Mouse (Mus musculus) frontal cortex, postnatal 10 days (tissue): Measurements from ENCODE around the gene Lama2.

Source experiments
- DNase-seq, 2 experiments: peaks; one replicate each; pipeline ENCODE4 v3.0.0; 2022; ENCODE audit warnings: low spot score in 2 of 2, mixed read lengths in 1 of 2

The Lama2 gene

DNA sequence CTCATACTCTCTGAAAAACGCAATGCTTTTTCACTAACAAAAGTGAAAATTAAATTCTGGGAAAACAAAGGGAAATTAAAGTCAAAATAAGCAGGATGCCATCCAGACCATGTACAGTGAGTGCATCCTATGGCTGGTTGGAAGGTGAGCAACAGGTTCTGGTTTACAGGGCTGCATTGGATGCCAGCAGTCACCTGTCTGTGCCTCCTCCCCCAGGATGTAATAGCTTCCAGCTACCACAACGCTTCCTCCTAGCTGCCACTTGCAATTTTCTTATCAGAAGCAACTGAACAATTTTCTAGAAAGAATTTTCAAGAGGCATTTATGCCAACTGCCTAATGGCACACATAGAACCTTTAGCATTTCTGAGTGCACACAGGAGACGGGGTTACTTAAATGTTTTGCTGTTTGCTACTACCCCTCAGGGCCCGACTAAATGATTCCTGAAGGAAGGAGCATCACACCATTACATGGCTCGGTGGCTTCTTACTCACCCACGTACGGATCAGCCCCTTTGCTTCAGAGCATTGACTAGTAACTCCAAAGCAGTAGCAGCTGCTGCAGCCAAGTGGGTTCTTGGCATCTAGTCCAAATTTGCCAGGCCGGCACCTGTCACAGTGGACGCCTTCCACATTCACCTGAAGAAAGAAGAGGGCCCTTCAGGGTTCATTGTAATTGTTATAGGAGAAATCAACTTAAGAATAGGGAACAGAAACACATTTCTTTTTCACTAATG lies 430.8 kb downstream of the Lama2 start:
- no peak for DNase-seq

DNA sequence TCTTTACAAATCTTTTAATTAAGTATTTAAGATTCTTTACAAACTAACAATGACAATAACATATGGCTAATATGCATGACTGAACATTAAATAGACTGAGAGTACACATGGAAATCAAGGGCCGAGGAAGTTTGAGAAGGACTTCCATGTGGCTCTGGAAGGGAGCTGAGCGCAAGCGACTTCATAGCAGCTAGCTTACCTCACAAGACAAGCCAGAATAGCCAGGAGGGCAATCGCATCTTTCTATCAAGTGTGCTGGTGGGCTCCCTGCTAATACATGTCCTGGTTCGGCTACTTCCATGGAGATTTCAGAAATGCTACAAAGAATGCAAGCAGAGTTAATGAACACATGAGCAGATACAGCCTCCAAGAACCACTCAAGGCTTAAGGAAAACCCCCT lies 435.4 kb downstream of the Lama2 start:
- no peak for DNase-seq

DNA sequence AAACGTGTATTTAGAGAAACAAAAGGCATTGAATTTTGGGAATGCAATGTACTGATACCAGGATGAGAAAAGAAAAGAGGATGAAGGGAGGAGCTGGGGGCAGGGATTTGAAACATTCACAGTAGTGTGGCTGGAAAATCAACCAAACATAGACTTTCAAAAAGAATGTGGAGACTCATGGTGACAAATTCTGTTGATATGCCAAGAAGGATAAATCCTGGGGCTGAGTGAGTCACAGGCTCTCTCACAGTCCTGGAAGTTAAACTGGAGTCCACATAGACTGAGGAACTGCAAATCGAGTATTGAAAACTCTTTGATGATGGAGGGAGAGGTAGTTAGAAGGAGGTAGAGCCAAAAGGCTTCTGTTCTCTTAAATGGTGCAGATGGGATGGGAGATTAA lies 445.3 kb downstream of the Lama2 start:
- no peak for DNase-seq

DNA sequence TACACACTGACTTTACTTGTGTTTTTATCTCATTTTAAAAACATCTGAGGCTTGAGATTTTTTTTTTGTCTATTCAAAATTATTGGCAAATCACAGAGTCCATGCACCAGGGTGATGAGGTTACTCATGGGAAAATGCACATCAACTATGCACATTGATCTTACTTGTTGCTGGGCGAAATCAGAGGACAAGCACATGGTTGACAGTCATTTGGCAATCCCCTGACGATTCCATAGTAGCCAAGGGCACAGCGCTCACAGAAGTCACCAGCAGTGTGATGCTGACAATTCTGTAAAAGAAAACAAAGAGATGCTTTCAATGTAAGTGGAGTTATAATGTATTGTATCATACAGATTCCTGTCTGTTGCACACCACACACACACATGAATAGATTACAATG lies 454.8 kb downstream of the Lama2 start:
- no peak for DNase-seq

DNA sequence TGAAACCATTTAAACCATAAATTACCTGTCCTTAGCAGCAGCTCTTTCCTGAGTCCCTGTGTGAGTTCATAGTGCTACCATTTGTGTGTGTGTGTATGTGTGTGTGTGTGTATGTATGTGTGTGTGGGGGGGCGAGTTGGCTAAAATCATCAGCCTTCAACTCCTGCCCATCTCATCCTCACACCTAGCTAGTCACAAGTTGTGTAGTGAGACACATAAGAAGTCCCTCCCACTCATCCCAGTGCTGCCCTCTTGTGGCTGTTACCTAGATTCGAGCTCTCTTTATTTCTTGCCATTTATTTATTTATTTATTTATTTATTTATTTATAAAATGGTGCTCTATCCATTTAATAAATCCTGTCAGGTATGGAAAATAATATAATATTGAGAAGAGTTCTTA lies 457.2 kb downstream of the Lama2 start:
- no peak for DNase-seq

DNA sequence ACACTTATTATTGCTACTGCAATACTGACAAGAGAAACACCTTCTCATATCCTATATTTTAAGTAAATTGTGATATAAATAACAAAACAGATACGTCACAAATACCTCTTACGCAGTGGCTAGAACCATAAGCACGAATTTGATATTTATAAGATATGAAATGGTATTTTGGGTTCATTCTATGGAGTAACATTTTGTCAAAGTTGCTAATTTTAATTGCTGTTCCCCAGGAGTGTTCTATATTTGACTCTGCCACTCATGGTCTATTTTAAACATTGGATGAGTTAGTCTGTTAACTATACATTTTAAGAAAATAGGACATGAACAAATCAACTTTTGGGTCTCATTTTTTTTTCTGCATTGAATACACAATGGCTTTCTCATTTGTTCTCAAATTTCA lies 469.3 kb downstream of the Lama2 start:
- no peak for DNase-seq

DNA sequence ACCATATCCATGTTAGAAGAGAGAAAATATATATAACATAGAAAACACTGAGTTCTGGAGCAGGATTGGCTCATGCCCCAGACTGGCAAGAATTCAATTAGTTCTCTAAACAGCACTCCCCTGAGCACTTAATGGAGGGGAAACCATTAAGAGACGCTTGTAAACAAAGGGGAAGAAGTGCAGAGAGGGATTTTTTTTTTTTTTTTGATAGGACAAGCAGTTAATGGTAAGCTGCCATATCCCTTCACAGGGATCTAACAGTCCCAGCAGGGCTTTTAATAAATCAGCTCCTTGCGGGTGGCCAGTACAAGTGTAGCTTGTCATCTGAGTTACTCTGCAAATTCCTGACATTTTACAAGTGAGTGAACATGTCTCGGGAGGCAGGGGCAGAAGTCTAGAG lies 479.1 kb downstream of the Lama2 start:
- no peak for DNase-seq

DNA sequence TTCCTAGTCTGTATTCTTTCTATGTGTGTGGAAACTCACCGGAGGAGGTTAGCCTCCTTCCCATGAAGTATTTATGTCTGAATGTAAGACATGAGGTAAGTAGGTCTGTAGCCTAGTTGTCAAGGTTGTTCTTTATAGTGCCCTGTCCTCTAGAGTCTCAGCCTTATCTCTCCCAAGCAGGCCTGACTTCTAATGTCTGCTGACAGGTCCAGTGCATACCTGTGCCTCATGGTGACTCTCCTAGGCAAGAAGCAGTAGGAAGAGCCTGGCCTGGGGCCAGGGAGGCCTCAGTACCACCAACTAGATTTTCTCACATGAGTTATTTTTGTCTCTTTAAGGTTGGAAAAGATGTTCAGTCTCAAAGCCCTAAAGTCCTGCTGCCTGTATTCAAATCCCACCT lies 483.8 kb downstream of the Lama2 start:
- no peak for DNase-seq

DNA sequence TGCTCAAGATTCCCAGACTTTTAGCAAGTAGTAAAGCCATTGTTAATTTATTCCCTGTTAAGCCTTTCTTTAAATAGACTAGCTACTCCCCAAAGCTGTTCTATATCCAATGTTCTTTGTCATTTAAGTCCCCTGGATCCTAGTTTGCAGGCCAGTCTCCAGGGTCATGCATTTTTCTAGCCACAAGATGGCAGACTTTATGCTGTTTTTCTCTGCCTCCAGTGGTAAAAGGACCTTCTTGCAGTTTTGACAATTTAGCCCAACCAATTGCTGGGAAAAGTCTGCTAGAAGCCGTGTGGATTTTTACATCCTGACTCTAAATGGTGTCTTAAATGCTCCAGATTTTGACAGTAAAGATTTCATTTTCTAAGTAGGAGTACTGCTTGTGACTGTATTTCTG lies 486.4 kb downstream of the Lama2 start:
- DNase-seq, result peak; percentile 46 to 60

DNA sequence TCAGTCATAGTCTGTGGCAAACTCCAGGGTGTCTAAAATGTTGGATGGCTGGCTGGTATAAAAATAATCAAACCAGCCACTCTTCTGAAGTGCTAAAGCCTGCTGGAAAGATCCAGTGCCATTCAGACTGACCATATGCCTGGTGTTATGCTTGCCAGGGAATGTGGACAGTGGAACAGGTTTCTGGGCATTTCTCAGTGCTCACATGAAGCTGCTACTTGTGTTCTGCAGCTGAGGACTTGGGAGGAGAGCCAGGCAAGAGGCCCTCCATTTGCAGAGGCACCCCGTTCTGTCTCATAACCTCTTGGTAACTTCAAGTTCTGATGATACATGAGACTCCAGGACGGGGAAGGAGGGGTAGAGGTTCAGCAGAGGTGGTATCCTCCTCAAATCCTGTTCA lies 492.1 kb downstream of the Lama2 start:
- peak in 1 of 2 experiments; percentile 10 for DNase-seq

DNA sequence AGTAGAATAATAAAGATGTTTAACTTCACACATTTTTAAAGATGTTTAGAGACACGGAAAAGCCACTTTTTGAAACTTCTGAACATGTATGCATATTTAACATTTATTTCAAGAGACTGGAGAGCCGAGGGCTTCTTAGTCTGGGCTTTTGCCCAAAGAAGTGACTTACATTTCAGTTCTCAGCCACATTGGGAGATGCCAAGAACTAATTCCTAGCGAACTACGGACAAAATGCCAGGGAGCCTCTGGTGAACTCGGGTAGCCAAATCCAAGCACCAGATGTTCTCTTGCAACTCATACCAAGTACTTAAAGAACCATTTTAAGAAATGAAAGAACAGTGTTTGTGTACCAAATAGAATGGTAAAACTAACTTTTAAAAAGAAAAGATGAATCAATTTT lies 495.8 kb downstream of the Lama2 start:
- DNase-seq, result no peak

DNA sequence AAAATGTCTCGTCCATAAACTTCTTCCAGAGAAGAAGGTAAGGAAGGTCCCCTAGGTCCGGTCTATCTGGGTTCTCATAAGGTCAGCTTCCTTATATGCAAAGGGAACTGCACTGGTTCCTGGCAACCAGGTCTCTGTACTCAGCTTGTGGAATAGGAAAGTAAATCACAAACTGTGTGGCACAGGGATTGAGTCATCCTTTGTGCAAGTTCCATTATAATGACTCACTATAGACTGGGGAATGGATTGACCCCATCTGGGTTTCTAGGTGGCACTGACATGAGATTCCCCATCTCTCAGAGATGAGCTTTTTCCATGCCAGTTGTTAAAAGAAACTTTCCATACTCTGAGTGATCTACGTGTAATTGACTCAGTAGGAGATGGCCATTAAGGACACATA lies 501.7 kb downstream of the Lama2 start:
- DNase-seq, result no peak

DNA sequence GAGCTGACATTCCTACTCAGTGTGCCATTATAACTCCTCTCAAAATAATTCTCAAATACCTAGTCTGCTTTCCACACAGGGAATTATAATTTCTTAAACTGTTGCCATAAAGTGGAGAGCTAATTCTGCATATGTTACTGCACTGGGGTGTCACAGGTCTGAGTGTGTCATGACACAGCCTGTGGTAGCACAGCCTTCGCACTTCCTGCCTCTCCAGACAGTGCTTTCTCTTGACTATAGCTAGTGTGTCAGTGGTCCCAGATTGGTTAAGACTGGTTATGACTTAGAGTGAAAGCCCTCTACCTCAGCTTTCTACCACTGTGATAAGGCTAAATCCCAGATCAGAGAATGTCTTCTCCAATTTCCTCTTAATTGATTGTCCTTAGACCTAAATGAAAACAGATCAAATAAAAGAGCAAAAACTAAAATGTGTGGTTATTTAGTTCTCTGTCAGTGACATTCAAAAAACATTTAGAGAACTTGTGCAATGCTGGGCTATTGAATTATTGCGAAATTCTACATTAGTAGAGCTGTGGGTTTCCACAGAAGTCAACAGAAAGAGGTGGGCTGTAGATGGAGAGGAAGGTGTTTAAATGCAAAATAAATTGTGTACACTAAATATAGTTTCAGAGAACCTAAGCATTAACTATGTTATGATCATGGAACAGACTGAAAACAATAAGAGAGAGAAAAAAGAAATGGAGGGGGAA lies 502.5 kb downstream of the Lama2 start:
- no peak for DNase-seq

DNA sequence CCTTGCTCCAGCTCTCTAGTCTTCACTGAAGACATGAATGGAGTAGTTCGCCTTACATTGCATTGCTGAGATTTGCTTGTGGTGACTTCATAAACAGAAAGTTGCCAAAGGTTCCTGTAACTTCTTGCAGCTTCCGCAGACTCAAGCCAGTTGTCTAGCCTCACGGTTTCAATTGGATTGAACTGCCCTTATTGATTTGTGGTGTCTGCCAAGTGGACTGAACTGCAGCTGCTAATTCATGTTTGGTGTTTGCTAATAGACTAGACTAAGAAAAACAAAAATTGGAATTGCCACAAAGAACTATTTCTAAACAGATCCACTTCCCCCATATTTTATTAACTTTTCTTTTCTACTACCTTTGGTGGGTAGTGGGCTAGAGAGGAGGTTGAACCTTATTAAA lies 505.4 kb downstream of the Lama2 start:
- no peak for DNase-seq

DNA sequence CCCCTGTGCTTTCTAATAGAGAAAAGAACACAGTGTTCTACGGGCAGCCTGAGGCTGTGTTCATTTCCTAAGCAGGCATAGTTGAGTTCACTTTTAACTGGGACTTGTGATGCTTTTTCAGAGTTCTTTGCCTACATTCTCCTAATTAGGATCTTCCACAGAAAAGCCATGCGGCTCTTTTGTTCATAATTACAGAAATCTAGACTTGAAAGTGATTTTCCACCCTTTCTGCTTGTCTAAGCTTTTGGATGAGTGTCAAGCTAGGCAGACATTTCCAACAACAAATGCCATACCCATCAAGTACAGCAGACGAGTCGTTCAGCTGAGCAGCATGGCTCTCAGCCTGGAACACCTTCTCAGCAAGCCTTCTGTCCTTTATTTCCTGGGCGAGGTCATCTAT lies 515.7 kb downstream of the Lama2 start:
- peak in 1 of 2 experiments; percentile 4 for DNase-seq

DNA sequence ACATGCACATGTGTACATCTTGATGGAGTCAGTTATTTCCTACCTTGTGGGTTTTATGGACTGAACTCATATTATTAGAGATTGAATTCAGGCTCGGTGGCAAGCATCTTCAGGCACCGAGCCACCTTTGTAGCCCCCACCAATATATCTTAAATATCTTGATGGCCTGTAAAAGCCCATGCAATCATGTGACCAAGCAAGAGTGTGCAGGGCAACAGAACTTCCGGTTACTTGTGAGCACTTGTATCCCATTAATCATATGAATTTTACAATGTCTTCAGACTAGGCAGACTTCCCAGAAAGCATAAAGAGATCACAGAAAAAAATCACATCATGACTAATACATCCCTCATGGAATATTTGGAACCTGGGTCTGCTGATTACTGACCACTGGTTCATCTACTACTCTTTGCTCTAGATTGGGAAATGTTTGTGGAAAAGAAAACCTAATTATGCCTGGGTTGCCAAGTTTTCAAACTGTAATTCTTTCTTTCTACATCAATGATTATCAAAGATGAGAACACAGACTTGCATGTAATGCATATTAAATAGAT lies 517.7 kb downstream of the Lama2 start:
- no peak for DNase-seq

DNA sequence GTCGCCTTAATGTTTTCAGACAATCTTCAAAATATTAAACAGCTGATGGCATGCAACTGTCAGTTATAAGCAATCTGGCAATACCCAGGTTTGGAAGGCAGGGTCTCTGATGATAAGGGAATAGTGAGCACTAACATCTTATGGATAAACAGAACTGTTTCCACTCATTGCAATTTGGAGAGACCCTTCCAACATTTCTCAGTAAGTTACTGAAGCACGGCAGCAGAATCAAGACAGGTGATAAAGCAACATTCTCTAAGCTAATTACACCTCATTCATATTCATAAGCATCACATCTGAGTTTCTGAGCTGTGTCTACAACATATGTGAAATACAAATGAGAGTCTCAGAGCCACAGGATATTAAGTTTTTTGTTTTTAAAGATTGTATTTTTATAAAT lies 542.4 kb downstream of the Lama2 start:
- DNase-seq, result no peak

DNA sequence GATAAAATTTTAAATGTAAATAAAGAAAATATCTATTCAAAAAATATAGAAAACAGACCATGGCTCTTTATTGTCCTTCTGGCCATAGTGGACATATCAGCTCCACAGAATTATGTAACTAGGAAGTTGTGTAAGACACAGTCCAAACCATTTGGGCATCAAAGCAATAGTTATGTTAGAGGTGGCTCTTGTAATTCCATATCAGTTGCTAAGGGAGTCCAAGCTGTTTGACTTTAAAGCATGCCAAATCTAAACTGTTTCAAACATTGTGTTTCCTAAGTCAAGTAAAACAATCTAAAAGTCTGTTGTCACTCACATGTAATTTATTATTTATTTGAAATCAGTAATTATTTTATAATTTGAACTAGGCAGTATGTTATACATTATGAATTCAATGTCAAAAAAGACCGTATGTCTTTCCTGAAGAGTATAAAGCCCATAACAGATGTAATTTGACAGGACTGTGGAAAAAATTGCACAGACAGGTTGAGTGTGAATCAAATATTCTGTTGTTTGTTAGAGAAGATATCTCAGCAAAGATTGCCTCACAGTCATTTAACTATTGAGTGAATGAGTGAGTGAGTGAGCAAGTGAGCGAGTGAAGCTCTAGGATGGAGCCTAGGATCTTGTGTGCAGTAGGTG lies 550.6 kb downstream of the Lama2 start:
- DNase-seq, result no peak

DNA sequence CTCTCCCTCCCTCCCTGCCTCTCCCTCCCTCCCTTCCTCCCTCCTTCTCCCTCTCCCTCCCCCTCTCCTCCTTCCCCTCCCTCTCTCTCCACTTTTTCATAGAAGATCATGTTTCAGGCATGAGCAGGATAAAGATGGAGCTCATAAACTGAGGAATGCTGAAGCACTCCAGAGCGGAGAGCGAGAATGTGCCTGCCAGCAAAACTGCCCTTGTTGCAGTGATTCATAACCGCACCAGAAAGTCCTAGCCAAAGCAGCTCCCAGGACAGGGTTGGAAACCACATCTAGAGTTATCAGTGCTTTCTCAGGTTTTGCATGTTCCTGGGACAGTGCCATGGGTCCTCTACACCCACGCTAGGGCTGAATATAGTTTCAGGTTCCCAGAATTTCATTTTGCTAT lies 555.9 kb downstream of the Lama2 start:
- DNase-seq, result no peak

DNA sequence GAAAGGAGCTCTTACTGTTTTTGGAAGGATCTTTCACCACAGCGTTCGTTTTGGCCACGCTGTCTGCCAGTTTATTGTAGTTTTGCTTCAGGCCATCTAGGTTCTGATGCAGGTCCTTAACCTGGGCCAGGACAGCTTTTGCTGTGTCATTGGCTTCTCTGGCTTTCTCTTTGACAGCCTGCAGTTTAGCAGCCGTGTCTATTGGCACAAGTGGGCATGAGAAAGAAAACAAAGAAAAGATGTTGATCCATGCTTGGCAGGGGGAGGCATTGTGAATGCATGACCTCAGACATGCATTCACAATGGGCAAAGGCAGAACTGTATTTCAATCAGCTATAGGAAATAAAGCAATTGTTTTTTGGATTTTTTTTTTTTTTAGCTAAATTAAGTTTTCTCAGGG lies 565.1 kb downstream of the Lama2 start:
- DNase-seq, result no peak

DNA sequence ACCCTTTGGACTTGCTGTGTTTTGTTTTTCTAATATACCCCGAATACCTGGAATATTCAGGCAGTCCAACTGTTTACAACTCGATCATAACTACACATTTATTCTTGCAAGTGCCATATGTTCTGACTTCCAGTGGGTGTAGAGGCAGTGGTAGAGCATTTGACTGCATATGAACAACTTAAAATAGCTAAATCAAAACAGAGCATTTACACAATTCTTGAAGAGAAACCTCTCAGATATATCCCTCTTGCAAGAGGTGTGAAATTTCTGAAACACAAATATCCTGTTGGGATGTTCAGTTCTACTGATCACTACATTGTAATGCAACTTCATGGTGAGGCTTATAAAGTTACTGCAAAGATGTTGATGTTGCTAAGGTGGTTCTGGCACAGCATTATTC lies 572.4 kb downstream of the Lama2 start:
- no peak for DNase-seq

DNA sequence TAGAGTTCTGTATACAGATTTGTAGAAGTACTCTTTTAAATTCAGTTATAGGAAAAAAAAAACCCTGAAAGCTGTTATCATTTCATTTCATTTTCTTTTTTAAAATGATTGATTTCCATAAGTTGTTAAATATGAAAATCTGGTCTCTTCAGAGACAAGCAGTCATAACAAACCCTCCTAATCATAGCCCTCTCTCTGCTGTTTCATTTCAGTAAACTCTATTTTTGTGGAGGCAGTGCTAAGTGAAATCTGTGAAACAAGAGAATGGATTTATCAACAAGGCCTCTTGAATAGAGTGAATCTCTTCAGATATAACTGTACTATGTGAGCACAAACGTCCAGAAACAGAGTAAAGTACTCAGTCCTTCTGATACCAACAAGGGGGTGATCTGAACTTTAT lies 577.7 kb downstream of the Lama2 start:
- no peak for DNase-seq

DNA sequence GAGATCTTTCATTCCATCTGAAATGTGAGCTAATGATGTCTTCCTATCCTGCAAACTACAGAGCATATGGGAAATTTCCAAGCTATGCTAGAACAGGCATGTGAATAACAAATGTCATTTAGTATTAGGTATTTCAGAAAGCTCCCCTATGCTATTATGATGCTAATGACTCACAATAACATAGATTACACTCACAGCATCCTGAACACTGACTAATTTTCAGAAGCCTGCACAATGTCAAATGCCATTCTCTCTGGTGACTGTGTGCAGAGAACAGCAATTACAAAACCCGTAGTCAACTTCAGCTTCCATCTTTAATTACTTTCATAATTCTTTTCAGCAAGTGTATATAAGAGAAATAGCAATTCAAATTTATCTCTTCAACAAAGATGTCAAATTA lies 596.9 kb downstream of the Lama2 start:
- DNase-seq, result no peak
